Mouse (Mus musculus) midbrain, embryonic 13.5 days (tissue): ENCODE data around the gene Gm11595. TPM values are rescaled to one million over a fixed set of nuclear protein-coding genes. Genes with fewer than 3 reads are reported as not detected.

ENCODE experiments used
- ATAC-seq: fragments of 200-750 bp; cut with Nextera tagmentation; 2 replicates; pipeline ENCODE4 v1.8.0; 2017; ENCODE audit warnings: mild to moderate bottlenecking, moderate TSS enrichment, moderate library complexity
- H3K27ac ChIP-seq: fragments of 300-500 bp; sonication (generic); 2 replicates; pipeline ENCODE4 v1.5.1; 2015; ENCODE audit warnings: inconsistent platforms, mild to moderate bottlenecking, moderate library complexity
- H3K27me3 ChIP-seq: fragments of 300-500 bp; sonication (generic); 2 replicates; pipeline ENCODE4 v1.6.1; 2015; ENCODE audit warnings: mild to moderate bottlenecking, inconsistent platforms
- H3K36me3 ChIP-seq: fragments of 300-500 bp; sonication (generic); 2 replicates; pipeline ENCODE4 v1.6.1; 2015; ENCODE audit warnings: mild to moderate bottlenecking, inconsistent platforms
- H3K4me1 ChIP-seq: fragments of 300-500 bp; sonication (generic); replicated peaks from 2 replicates; pipeline ENCODE4 v1.6.1; 2015; ENCODE audit warnings: inconsistent platforms
- H3K4me2 ChIP-seq: fragments of 300-500 bp; sonication (generic); replicated peaks from 2 replicates; pipeline ENCODE4 v1.6.1; 2015; ENCODE audit warnings: moderate library complexity, mild to moderate bottlenecking, inconsistent platforms
- H3K4me3 ChIP-seq: fragments of 300-500 bp; sonication (generic); replicated peaks from 2 replicates; pipeline ENCODE4 v1.5.1; 2015; ENCODE audit warnings: mild to moderate bottlenecking, inconsistent platforms
- H3K9ac ChIP-seq: fragments of 300-500 bp; sonication (generic); replicated peaks from 2 replicates; pipeline ENCODE4 v1.6.1; 2015; ENCODE audit warnings: mild to moderate bottlenecking, inconsistent platforms
- H3K9me3 ChIP-seq: fragments of 300-500 bp; sonication (generic); 2 replicates; pipeline ENCODE4 v1.6.1; 2016; ENCODE audit warnings: mild to moderate bottlenecking, inconsistent platforms
- WGBS: fragments of 180-500 bp; shearing (Covaris S2); methylation state at CpG from one replicate; pipeline ENCODE4 v1.1.7; 2015; 5-methylcytosine and 5-hydroxymethylcytosine counted together
- polyA plus RNA-seq: library from polyadenylated mRNA; unstranded; fragments of >200 nt; fragmentation: Nextera tagmentation; extraction: Ambion mirVana; gene quantifications from 2 replicates; pipeline ENCODE4 v1.2.1, GENCODE M21; 2015

The Gm11595 gene
- polyA plus RNA-seq, 1 experiment from 2014 or later, result not detected

DNA sequence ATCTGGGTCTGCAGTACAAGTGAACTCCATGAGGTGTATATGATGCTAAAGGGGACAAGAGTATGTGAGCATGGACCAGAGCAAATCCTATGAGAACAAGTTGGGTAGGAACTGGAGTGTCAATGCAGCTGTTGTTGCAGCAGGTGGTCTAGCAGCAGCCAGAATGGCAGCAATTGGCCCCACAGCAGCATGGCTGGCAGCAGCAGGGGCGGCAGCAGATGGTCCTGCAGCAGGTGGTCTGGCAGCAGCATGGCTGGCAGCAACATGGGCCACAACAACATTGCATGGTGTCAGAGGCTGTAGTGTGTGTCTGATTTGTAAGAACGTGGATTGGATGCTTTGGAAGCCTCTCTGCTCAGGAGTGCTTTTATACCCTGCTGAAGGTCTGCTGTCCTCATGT, 48.7 kb downstream of the Gm11595 start:
- WGBS, result 77% methylated on average over 2 of the region's 2 CpGs
- ATAC-seq, result no peak

More for the DNA sequence above, 48.7 kb downstream of the Gm11595 start:
- Histone ChIP-seq H3K4me2 (no peak overlapping the region), H3K27ac (no peak overlapping the region), H3K9ac (no peak overlapping the region), H3K36me3 (no peaks in the 10 kb centered on the region), H3K4me1 (no peaks in the 10 kb centered on the region), H3K9me3 (no peaks in the 10 kb centered on the region), H3K27me3 (no peaks in the 10 kb centered on the region), H3K4me3 (no peak overlapping the region)

Other genes with a start within 250 kb of the Gm11595 start
- not detected in 2 replicates for gene Krt40, start 229.8 kb downstream of the Gm11595 start, polyA plus RNA-seq
- gene Krtap3-3, start 222.0 kb downstream of the Gm11595 start, polyA plus RNA-seq, result not detected in 2 replicates
- gene Krtap3-2, start 216.1 kb downstream of the Gm11595 start, polyA plus RNA-seq, result not detected in 2 replicates
- gene Gm11939, start 213.4 kb downstream of the Gm11595 start, polyA plus RNA-seq, result not detected in 2 replicates
- gene Krtap3-1, start 206.3 kb downstream of the Gm11595 start, polyA plus RNA-seq, result not detected in 2 replicates
- not detected in 2 replicates for gene Krtap1-5, start 191.9 kb downstream of the Gm11595 start, polyA plus RNA-seq
- not detected in 2 replicates for gene Krtap1-4, start 189.3 kb downstream of the Gm11595 start, polyA plus RNA-seq
- not detected in 2 replicates for gene Krtap1-3, start 181.6 kb downstream of the Gm11595 start, polyA plus RNA-seq
- gene Krtap9-3, start 174.8 kb downstream of the Gm11595 start, polyA plus RNA-seq, result not detected in 2 replicates
- gene Gm11938, start 169.6 kb downstream of the Gm11595 start, polyA plus RNA-seq, result not detected in 2 replicates
- gene Gm11937, start 162.7 kb downstream of the Gm11595 start, polyA plus RNA-seq, result not detected in 2 replicates
- gene Krtap2-4, start 158.1 kb downstream of the Gm11595 start, polyA plus RNA-seq, result not detected in 2 replicates
- gene Gm11562, start 152.5 kb downstream of the Gm11595 start, polyA plus RNA-seq, result not detected in 2 replicates
- gene Krtap4-1, start 144.7 kb downstream of the Gm11595 start, polyA plus RNA-seq, result not detected in 2 replicates
- gene Krtap4-2, start 137.8 kb downstream of the Gm11595 start, polyA plus RNA-seq, result not detected in 2 replicates
- not detected in 2 replicates for gene Krtap4-7, start 128.8 kb downstream of the Gm11595 start, polyA plus RNA-seq
- gene Gm11555, start 122.7 kb downstream of the Gm11595 start, polyA plus RNA-seq, result not detected in 2 replicates
- not detected in 2 replicates for gene Gm11563, start 114.0 kb downstream of the Gm11595 start, polyA plus RNA-seq
- gene Krtap4-6, start 107.0 kb downstream of the Gm11595 start, polyA plus RNA-seq, result not detected in 2 replicates
- gene Gm14190, start 82.2 kb downstream of the Gm11595 start, polyA plus RNA-seq, result not detected in 2 replicates
- gene Gm14180, start 38.6 kb downstream of the Gm11595 start, polyA plus RNA-seq, result not detected in 2 replicates
- gene Krtap4-8, start 7.8 kb upstream of the Gm11595 start, polyA plus RNA-seq, result not detected in 2 replicates
- not detected in 2 replicates for gene Krtap4-9, start 12.3 kb upstream of the Gm11595 start, polyA plus RNA-seq
- gene Gm11596, start 20.6 kb upstream of the Gm11595 start, polyA plus RNA-seq, result not detected in 2 replicates
- not detected in 2 replicates for gene Gm11569, start 26.0 kb upstream of the Gm11595 start, polyA plus RNA-seq
- gene Gm11554, start 31.5 kb upstream of the Gm11595 start, polyA plus RNA-seq, result not detected in 2 replicates
- not detected in 2 replicates for gene Krtap4-13, start 37.0 kb upstream of the Gm11595 start, polyA plus RNA-seq
- gene Gm11564, start 42.8 kb upstream of the Gm11595 start, polyA plus RNA-seq, result not detected in 2 replicates
- not detected in 2 replicates for gene 2300003K06Rik, start 65.2 kb upstream of the Gm11595 start, polyA plus RNA-seq
- gene Krtap4-16, start 78.7 kb upstream of the Gm11595 start, polyA plus RNA-seq, result not detected in 2 replicates
- gene Gm11568, start 85.0 kb upstream of the Gm11595 start, polyA plus RNA-seq, result not detected in 2 replicates
- not detected in 2 replicates for gene Gm11559, start 91.6 kb upstream of the Gm11595 start, polyA plus RNA-seq
- gene Krtap9-1, start 100.5 kb upstream of the Gm11595 start, polyA plus RNA-seq, result not detected in 2 replicates
- not detected in 2 replicates for gene Gm11567, start 106.3 kb upstream of the Gm11595 start, polyA plus RNA-seq
- gene Krtap31-1, start 135.0 kb upstream of the Gm11595 start, polyA plus RNA-seq, result not detected in 2 replicates
- not detected in 2 replicates for gene Gm11565, start 141.8 kb upstream of the Gm11595 start, polyA plus RNA-seq
- not detected in 2 replicates for gene Krtap31-2, start 163.4 kb upstream of the Gm11595 start, polyA plus RNA-seq
- not detected in 2 replicates for gene Krtap9-5, start 175.6 kb upstream of the Gm11595 start, polyA plus RNA-seq
- not detected in 2 replicates for gene Krtap29-1, start 206.1 kb upstream of the Gm11595 start, polyA plus RNA-seq
- gene Krtap16-1, start 213.7 kb upstream of the Gm11595 start, polyA plus RNA-seq, result not detected in 2 replicates
- 0.28 and 0.37 TPM in 2 replicates for gene Krtap17-1, start 221.1 kb upstream of the Gm11595 start, polyA plus RNA-seq
- not detected in 2 replicates for gene Krt33a, start 243.3 kb upstream of the Gm11595 start, polyA plus RNA-seq